Mouse (Mus musculus): ENCODE results near the gene Mcat. TPM values are rescaled to one million over a fixed set of nuclear protein-coding genes. Genes with fewer than 3 reads are reported as not detected.
A peak's percentile ranks its signal among the peaks of the same experiment; 100 is the strongest.

The Mcat gene
- total and polyA plus RNA-seq, 2 experiments from 2014 or later, result 36.9 to 54.2 TPM

GRCm38 (mm10) chr15:83531961-83532469 is 31.6 kb downstream of the Mcat start:
- TF ChIP-seq CTCF (IDR thresholded peaks at IDR 0.05; ENCODE audit: low read depth), result peak; percentile 48
- H3K27ac ChIP-seq, result no peak overlapping the region
- no peak overlapping the region for H3K9ac ChIP-seq (replicated peaks; ENCODE audit: low read length)
- peaks cover 2% of the 10 kb centered on the region; the same call in 1 of the 2 replicates for H3K4me1 ChIP-seq (ENCODE audit: insufficient read depth, low read length)
- DNase-seq (ENCODE audit: low spot score) (no peak), ATAC-seq (no peak)
- no peaks in the 10 kb centered on the region for H3K36me3 ChIP-seq (ENCODE audit: insufficient read depth, low read length)
- no peak overlapping the region for H3K4me2 ChIP-seq (ENCODE audit: low read depth, low read length)
- WGBS, result 84% methylated on average over 5 of the region's 5 CpGs
- H3K9me3 ChIP-seq (ENCODE audit: low read length), result no peaks in the 10 kb centered on the region
- H3K4me3 ChIP-seq (ENCODE audit: low read length), result no peak overlapping the region
- H3K27me3 ChIP-seq (ENCODE audit: insufficient read depth, low read length), result 0 out of 2 replicates have a peak, but pooled peaks cover 12% of the 10 kb centered on the region

GRCm38 (mm10) chr15:83530688-83531087 is 32.9 kb downstream of the Mcat start:
- no peak overlapping the region for H3K4me3 ChIP-seq (ENCODE audit: low read length)
- no peak for ATAC-seq
- H3K9ac ChIP-seq (replicated peaks; ENCODE audit: low read length), result no peak overlapping the region
- no peaks in the 10 kb centered on the region for H3K9me3 ChIP-seq (ENCODE audit: low read length)
- 0 out of 2 replicates have a peak, but pooled peaks cover 19% of the 10 kb centered on the region for H3K27me3 ChIP-seq (ENCODE audit: insufficient read depth, low read length)
- 79% methylated on average over 6 of the region's 6 CpGs for WGBS
- H3K4me1 ChIP-seq (ENCODE audit: insufficient read depth, low read length), result peaks cover 9% of the 10 kb centered on the region; the same call in 1 of the 2 replicates
- DNase-seq (ENCODE audit: low spot score), result no peak
- H3K4me2 ChIP-seq (ENCODE audit: low read depth, low read length), result no peak overlapping the region
- no peak for TF ChIP-seq CTCF (IDR thresholded peaks at IDR 0.05; ENCODE audit: low read depth)
- H3K27ac ChIP-seq, result no peak overlapping the region
- no peaks in the 10 kb centered on the region for H3K36me3 ChIP-seq (ENCODE audit: insufficient read depth, low read length)

GRCm38 (mm10) chr15:83530233-83530632 is 33.4 kb downstream of the Mcat start:
- no peak overlapping the region for H3K4me3 ChIP-seq (ENCODE audit: low read length)
- no peak for TF ChIP-seq CTCF (IDR thresholded peaks at IDR 0.05; ENCODE audit: low read depth)
- H3K27me3 ChIP-seq (ENCODE audit: insufficient read depth, low read length), result 0 out of 2 replicates have a peak, but pooled peaks cover 20% of the 10 kb centered on the region
- 82% methylated on average over 9 of the region's 9 CpGs for WGBS
- H3K27ac ChIP-seq, result no peak overlapping the region
- H3K4me1 ChIP-seq (ENCODE audit: insufficient read depth, low read length), result peaks cover 9% of the 10 kb centered on the region; the same call in 1 of the 2 replicates
- DNase-seq (ENCODE audit: low spot score) (no peak), ATAC-seq (no peak)
- no peaks in the 10 kb centered on the region for H3K36me3 ChIP-seq (ENCODE audit: insufficient read depth, low read length)
- H3K9me3 ChIP-seq (ENCODE audit: low read length), result no peaks in the 10 kb centered on the region
- no peak overlapping the region for H3K9ac ChIP-seq (replicated peaks; ENCODE audit: low read length)
- H3K4me2 ChIP-seq (ENCODE audit: low read depth, low read length), result no peak overlapping the region

GRCm38 (mm10) chr15:83529765-83530164 is 33.8 kb downstream of the Mcat start:
- 0 out of 2 replicates have a peak, but pooled peaks cover 25% of the 10 kb centered on the region for H3K27me3 ChIP-seq (ENCODE audit: insufficient read depth, low read length)
- peaks cover 9% of the 10 kb centered on the region; the same call in 1 of the 2 replicates for H3K4me1 ChIP-seq (ENCODE audit: insufficient read depth, low read length)
- ATAC-seq, result no peak
- no peak overlapping the region for H3K27ac ChIP-seq
- H3K4me3 ChIP-seq (ENCODE audit: low read length), result no peak overlapping the region
- no peak for TF ChIP-seq CTCF (IDR thresholded peaks at IDR 0.05; ENCODE audit: low read depth)
- H3K9ac ChIP-seq (replicated peaks; ENCODE audit: low read length), result no peak overlapping the region
- H3K4me2 ChIP-seq (ENCODE audit: low read depth, low read length), result no peak overlapping the region
- WGBS, result 89% methylated on average over 5 of the region's 5 CpGs
- DNase-seq (ENCODE audit: low spot score), result no peak
- no peaks in the 10 kb centered on the region for H3K9me3 ChIP-seq (ENCODE audit: low read length)
- no peaks in the 10 kb centered on the region for H3K36me3 ChIP-seq (ENCODE audit: insufficient read depth, low read length)

GRCm38 (mm10) chr15:83528892-83529291 is 34.7 kb downstream of the Mcat start:
- no peak overlapping the region for H3K27ac ChIP-seq
- DNase-seq (ENCODE audit: low spot score) (no peak), ATAC-seq (no peak)
- no peak overlapping the region for H3K4me3 ChIP-seq (ENCODE audit: low read length)
- H3K4me1 ChIP-seq (ENCODE audit: insufficient read depth, low read length), result peaks cover 9% of the 10 kb centered on the region; the same call in 1 of the 2 replicates
- H3K36me3 ChIP-seq (ENCODE audit: insufficient read depth, low read length), result no peaks in the 10 kb centered on the region
- H3K27me3 ChIP-seq (ENCODE audit: insufficient read depth, low read length), result 0 out of 2 replicates have a peak, but pooled peaks cover 26% of the 10 kb centered on the region
- H3K9me3 ChIP-seq (ENCODE audit: low read length), result no peaks in the 10 kb centered on the region
- TF ChIP-seq CTCF (IDR thresholded peaks at IDR 0.05; ENCODE audit: low read depth), result no peak
- no peak overlapping the region for H3K9ac ChIP-seq (replicated peaks; ENCODE audit: low read length)
- WGBS, result 66% methylated on average over 4 of the region's 4 CpGs
- H3K4me2 ChIP-seq (ENCODE audit: low read depth, low read length), result no peak overlapping the region

- H3K27me3 ChIP-seq (ENCODE audit: insufficient read depth, low read length), result 0 out of 2 replicates have a peak, but pooled peaks cover 26% of the 10 kb centered on the region
- no peak overlapping the region for H3K4me2 ChIP-seq (ENCODE audit: low read depth, low read length)
- ATAC-seq, result no peak
- no peak overlapping the region for H3K9ac ChIP-seq (replicated peaks; ENCODE audit: low read length)
- H3K9me3 ChIP-seq (ENCODE audit: low read length), result no peaks in the 10 kb centered on the region
- TF ChIP-seq CTCF (IDR thresholded peaks at IDR 0.05; ENCODE audit: low read depth), result no peak
- no peak overlapping the region for H3K27ac ChIP-seq
- no peak overlapping the region for H3K4me3 ChIP-seq (ENCODE audit: low read length)
- H3K36me3 ChIP-seq (ENCODE audit: insufficient read depth, low read length), result no peaks in the 10 kb centered on the region
- WGBS, result 81% methylated on average over 2 of the region's 2 CpGs
- H3K4me1 ChIP-seq (ENCODE audit: insufficient read depth, low read length), result peaks cover 9% of the 10 kb centered on the region; the same call in 1 of the 2 replicates
- no peak for DNase-seq (ENCODE audit: low spot score)
Observed at GRCm38 (mm10) chr15:83527747-83528146, 35.8 kb downstream of the Mcat start.

- H3K36me3 ChIP-seq (ENCODE audit: insufficient read depth, low read length), result no peaks in the 10 kb centered on the region
- peaks cover 9% of the 10 kb centered on the region; the same call in 1 of the 2 replicates for H3K4me1 ChIP-seq (ENCODE audit: insufficient read depth, low read length)
- H3K4me3 ChIP-seq (ENCODE audit: low read length), result peak overlapping the region; percentile 45
- 0 out of 2 replicates have a peak, but pooled peaks cover 26% of the 10 kb centered on the region for H3K27me3 ChIP-seq (ENCODE audit: insufficient read depth, low read length)
- DNase-seq (ENCODE audit: low spot score), result no peak
- ATAC-seq, result no peak
- 4% methylated on average over 26 of the region's 26 CpGs for WGBS
- no peak overlapping the region for H3K27ac ChIP-seq
- H3K9ac ChIP-seq (replicated peaks; ENCODE audit: low read length), result peak overlapping the region; percentile 33; the same call in 1 of the 2 replicates
- H3K4me2 ChIP-seq (ENCODE audit: low read depth, low read length), result peak overlapping the region; percentile 85
- H3K9me3 ChIP-seq (ENCODE audit: low read length), result no peaks in the 10 kb centered on the region
- TF ChIP-seq CTCF (IDR thresholded peaks at IDR 0.05; ENCODE audit: low read depth), result no peak
Observed at GRCm38 (mm10) chr15:83527092-83527437, 36.5 kb downstream of the Mcat start.
